Mouse (Mus musculus): ENCODE results near the gene Ube2c. TPM values are rescaled to one million over a fixed set of nuclear protein-coding genes. Genes with fewer than 3 reads are reported as not detected.
"Not testable (repeated sequence)": the region's sequence is repeated elsewhere in the genome, so short reads cannot be mapped to it uniquely, and the experiment has no call there.

Gene Ube2c
- polyA plus RNA-seq, 1 experiment from 2014 or later = 507 TPM

DNA sequence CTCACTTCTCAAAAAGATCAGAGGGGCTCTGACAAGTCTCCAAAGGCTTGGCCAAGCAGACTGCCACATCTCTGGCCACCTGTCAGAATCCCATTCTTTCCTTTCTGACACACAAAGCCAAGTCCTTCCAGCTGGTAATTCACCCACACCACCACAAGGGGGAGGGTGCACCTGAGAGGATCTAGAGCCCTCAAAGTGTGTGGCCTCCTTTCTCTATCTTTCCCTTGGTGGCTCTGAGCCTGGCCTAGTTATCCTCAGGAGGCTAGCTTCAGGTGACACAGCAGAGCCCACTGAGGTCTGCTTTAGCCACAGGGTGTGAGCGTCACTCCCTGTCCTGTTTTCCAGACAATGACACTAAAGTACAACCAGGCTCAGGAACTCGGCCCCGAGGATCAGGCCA lies 23.5 kb downstream of the Ube2c start:
- Histone ChIP-seq H3K36me3 (ENCODE audit: poor library complexity, severe bottlenecking) (peaks cover 77% of the 10 kb centered on the region), H3K9ac (no peak overlapping the region; the same call in 1 of the 2 replicates), H3K9me3 (replicated peaks) (no peaks in the 10 kb centered on the region), H3K27me3 (no peaks in the 10 kb centered on the region), H3K4me3 (no peak overlapping the region), H3K27ac (no peak overlapping the region), H3K4me1 (no peaks in the 10 kb centered on the region; the same call in 1 of the 2 replicates), H3K4me2 (no peak overlapping the region)
- no peak for ATAC-seq
- 84% methylated on average over 3 of the region's 3 CpGs for WGBS

DNA sequence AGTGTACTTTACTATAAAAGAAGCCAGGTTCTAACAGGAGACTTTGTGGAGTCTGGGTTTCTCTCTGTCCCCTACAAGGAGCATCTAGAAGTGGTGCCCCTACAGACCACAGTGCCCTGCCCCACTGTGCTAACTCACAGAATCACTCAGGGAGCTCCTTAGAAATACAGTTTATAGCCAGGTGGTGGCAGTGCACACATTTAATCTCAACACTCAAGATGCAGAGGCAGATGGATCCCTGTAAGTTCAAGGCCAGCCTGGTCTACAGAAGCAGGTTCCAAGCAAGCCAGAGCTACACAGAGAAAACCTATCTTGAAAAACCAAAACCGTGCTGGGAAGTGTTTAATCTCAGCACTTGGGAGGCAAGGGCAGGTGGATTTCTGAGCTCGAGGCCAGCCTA lies 24.1 kb downstream of the Ube2c start:
- Histone ChIP-seq H3K27me3 (no peaks in the 10 kb centered on the region), H3K4me2 (no peak overlapping the region), H3K27ac (no peak overlapping the region), H3K9ac (no peak overlapping the region), H3K9me3 (replicated peaks) (no peaks in the 10 kb centered on the region), H3K4me3 (no peak overlapping the region), H3K4me1 (no peaks in the 10 kb centered on the region; the same call in 1 of the 2 replicates), H3K36me3 (ENCODE audit: poor library complexity, severe bottlenecking) (peaks cover 77% of the 10 kb centered on the region)
- WGBS = 94% methylated on average over 2 of the region's 2 CpGs
- ATAC-seq = no peak

DNA sequence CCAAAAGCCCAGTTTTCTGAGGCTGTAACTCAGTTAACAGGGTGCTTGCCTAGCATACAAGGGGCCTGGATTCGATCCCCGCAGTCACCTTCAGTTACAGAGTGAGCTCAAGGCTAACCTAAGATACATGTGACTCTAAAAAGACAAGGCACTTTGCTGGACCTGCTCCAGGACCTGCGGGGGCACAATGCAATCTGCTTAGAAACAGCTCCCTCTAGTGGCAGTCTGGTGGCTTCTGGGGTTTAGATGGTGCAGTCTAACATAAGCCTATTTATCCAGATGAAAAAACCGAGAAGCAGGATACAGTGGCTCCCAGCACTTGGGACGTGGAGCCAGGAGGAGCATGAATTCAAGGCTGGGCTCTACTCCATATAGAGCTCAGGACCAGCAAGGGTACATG lies 24.6 kb downstream of the Ube2c start:
- 29% methylated on average over 5 of the region's 5 CpGs for WGBS
- peak; percentile 61; the same call in 1 of the 2 replicates for ATAC-seq
- H3K36me3 ChIP-seq (ENCODE audit: poor library complexity, severe bottlenecking) = peaks cover 79% of the 10 kb centered on the region
- no peaks in the 10 kb centered on the region for H3K9me3 ChIP-seq (replicated peaks)
- H3K4me2 ChIP-seq = no peak overlapping the region
- no peak overlapping the region for H3K27ac ChIP-seq
- no peak overlapping the region for H3K9ac ChIP-seq
- no peak overlapping the region for H3K4me3 ChIP-seq
- no peaks in the 10 kb centered on the region; the same call in 1 of the 2 replicates for H3K4me1 ChIP-seq
- H3K27me3 ChIP-seq = no peaks in the 10 kb centered on the region

DNA sequence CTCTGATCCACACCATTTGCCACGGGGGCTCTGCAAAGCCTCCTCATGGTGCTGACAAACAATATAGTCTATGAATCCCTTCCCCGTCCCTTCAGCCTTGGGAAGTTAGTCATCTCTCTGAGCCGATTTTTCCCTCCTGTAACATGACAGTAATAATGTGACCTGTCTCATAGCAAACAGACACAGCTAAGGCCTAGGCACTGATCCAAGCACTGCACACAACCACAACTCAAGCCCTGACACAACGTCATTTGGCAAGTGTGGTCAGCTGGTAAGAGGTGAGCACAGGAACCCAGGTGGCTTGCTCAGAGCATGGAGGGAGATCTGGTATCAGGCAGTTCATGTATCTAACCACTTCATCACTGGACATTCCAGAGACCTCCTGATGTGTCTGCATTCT lies 26.2 kb downstream of the Ube2c start:
- Histone ChIP-seq H3K4me2 (no peak overlapping the region), H3K4me1 (no peaks in the 10 kb centered on the region; the same call in 1 of the 2 replicates), H3K27me3 (no peaks in the 10 kb centered on the region), H3K9ac (no peak overlapping the region), H3K9me3 (replicated peaks) (no peaks in the 10 kb centered on the region), H3K4me3 (no peak overlapping the region), H3K27ac (no peak overlapping the region), H3K36me3 (ENCODE audit: poor library complexity, severe bottlenecking) (peaks cover 90% of the 10 kb centered on the region)
- WGBS = 85% methylated on average over 4 of the region's 4 CpGs
- no peak for ATAC-seq

DNA sequence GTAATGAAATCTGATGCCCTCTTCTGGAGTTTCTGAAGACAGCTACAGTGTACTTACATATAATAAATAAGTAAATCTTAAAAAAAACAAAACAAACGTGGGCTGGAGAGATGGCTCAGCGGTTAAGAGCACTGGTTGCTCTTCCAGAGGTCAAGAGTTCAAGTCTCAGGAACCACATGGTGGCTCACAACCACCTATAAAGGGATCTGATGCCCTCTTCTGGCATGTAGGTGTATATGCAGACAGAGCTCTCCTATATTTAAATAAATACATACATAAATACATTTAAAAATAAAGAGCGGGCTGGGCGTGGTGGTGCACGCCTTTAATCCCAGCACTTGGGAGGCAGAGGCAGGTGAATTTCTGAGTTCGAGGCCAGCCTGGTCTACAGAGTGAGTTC lies 28.9 kb downstream of the Ube2c start:
- not testable (repeated sequence) for H3K27ac ChIP-seq; ATAC-seq; H3K4me3 ChIP-seq; H3K27me3 ChIP-seq; H3K9me3 ChIP-seq (replicated peaks); H3K4me2 ChIP-seq; H3K9ac ChIP-seq
- Histone ChIP-seq H3K36me3 (ENCODE audit: poor library complexity, severe bottlenecking) (peaks cover 70% of the 10 kb centered on the region), H3K4me1 (peaks cover 11% of the 10 kb centered on the region)
- 86% methylated on average over 6 of the region's 6 CpGs for WGBS

DNA sequence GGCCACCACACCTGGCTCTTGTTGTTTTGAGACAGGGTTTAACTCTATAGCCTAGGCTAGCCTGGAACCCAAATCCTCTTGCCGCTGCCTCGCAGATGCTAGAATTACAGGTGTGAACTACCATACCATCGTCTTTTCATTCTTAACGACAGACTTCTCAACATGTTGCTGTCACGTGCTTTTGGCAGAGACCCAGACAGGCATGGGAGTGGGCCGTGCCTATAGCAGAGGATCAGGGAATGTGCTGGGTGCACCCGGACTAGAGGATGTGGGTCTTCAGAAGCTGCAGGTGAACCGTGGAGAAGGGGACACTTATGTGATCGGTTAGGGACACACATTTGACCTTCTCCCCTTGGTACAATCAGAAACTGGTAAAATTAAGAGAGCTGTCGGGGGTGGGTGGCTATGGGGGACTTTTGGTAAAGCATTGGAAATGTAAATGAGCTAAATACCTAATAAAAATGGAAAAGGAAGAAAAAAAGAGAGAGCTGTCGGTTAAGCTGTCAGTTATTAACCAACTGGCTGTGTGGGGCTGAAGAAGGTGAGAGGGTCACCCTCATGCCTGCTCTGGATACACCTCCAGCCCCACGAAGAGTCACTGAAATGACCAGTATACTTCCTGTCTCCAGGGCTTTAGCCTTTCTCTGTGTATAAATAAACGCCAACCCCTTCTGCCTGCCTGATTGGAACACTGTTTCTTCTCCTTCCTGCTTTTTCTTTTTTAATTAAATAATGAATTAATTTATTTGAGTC lies 30.7 kb downstream of the Ube2c start:
- no peaks in the 10 kb centered on the region for H3K9me3 ChIP-seq (replicated peaks)
- H3K36me3 ChIP-seq (ENCODE audit: poor library complexity, severe bottlenecking) = peaks cover 59% of the 10 kb centered on the region
- H3K4me2 ChIP-seq = no peak overlapping the region
- no peak overlapping the region for H3K9ac ChIP-seq
- no peak overlapping the region for H3K27ac ChIP-seq
- H3K4me1 ChIP-seq = peaks cover 20% of the 10 kb centered on the region
- no peaks in the 10 kb centered on the region for H3K27me3 ChIP-seq
- no peak overlapping the region for H3K4me3 ChIP-seq
- 92% methylated on average over 13 of the region's 13 CpGs for WGBS
- no peak for ATAC-seq

DNA sequence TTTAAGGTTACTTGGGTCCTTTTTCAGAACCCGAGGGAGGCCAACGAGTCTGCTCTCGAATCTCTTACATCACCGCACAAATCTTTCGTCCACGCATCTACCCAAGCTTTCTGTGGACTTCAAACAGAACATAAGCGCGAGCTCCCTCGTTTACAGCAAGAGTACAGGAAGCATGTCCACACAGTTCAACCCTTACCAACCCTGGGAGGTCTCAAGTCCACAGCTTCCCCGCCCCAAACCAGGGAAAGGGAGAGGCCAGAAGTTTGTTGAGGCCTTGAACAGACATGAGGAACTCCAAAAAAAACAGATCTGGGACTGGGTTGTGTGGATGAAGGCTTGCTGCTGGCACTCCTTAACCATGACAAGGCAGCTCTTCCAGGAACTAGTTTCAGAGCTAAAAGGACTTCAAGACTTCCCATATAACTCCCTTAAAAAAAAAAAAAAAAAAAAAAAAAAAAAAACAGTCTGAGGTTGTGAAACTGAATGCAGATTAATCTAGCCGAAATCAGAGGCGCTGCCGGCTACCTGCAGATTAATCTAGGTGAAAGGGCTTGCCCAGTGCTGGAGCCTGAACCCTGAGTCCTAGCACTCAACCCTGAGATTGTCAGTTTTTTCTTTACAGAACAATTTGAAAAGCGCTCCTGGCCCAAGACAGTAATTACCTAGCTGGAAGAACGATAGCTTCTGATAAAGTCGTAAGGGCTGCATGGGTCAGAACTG lies 33.7 kb downstream of the Ube2c start:
- peak overlapping the region; percentile 81 for H3K9ac ChIP-seq
- peak overlapping the region; percentile 82 for H3K4me3 ChIP-seq
- no peak overlapping the region for H3K27ac ChIP-seq
- peaks cover 33% of the 10 kb centered on the region for H3K4me1 ChIP-seq
- no peaks in the 10 kb centered on the region for H3K27me3 ChIP-seq
- 95% methylated on average over 16 of the region's 16 CpGs for WGBS
- H3K36me3 ChIP-seq (ENCODE audit: poor library complexity, severe bottlenecking) = peaks cover 32% of the 10 kb centered on the region
- no peaks in the 10 kb centered on the region for H3K9me3 ChIP-seq (replicated peaks)
- no peak for ATAC-seq
- H3K4me2 ChIP-seq = peak overlapping the region; percentile 74

DNA sequence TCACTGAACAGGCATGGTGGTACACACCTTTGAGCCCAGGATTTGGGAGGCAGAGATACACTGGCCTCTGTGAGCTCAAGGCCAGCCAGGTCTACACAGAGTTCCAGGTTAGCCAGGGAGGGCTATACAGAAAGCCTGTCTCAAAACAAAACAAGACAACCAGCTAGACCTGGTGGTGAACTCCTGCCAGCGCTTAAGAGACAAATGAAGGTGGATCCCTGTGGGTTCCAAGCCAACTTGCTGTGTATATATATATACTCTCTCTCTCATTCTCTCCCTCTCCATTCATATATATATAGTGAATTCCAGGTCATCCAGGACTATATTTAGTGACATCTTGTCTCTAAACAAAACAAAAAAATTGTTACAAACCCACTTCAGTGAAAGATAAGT lies 34.2 kb downstream of the Ube2c start:
- peak overlapping the region; percentile 74 for H3K4me2 ChIP-seq
- no peaks in the 10 kb centered on the region for H3K27me3 ChIP-seq
- 67% methylated on average over 1 of the region's 1 CpGs for WGBS
- peak overlapping the region; percentile 81 for H3K9ac ChIP-seq
- no peak for ATAC-seq
- H3K4me3 ChIP-seq = peak overlapping the region; percentile 82
- H3K4me1 ChIP-seq = peaks cover 33% of the 10 kb centered on the region
- no peak overlapping the region for H3K27ac ChIP-seq
- H3K36me3 ChIP-seq (ENCODE audit: poor library complexity, severe bottlenecking) = peaks cover 33% of the 10 kb centered on the region
- no peaks in the 10 kb centered on the region for H3K9me3 ChIP-seq (replicated peaks)

DNA sequence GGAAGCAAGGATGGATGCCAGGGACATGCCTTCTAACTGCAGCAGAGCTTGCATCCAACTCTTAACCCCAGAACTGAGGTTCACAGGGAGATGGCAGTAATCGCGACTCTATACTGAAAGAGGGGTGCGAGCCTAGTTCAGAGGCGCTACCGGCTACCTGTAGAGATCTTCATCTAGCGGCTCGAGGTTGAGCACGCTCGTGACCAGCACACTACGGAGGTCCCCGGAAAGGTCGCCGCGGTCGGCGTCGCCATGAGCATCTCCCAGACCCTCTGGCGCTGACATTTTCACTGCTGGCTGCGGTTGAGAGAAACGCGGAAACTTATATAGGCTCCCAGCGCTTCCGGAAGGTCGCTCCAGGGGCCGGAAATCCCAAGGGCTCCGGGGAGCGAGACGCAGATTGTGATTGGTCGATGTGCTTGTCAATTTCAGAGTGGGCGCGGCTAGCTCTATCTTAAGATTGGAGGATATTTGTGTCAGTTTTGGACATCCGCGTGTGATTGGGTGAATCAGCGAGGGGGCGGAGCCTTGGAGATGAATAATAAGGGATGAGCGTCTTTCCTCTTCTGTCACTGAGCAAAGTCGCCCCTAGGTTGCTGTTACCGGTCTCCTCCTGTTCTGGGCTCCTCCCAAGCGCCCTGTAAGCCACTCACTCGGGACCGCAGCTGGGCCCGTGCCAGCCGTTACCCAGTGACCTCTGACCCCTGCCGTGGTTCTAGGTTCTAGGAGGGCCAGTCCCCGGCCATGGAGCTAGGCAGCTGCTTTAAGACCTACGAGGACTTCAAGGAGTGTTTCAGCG lies 35.0 kb downstream of the Ube2c start, which contains the start of the genes Acot8 and Zswim3:
Gene Acot8 (minus strand): TSS at position 350 of the 799 bp plus-strand sequence.
Gene Zswim3 (plus strand): TSS at position 566 of the 799 bp plus-strand sequence.
- Histone ChIP-seq H3K4me3 (peak within 1 kb of the TSS; percentile 82), H3K27me3 (no peaks in the 10 kb centered on the region), H3K9ac (peak within 1 kb of the TSS; percentile 85), H3K4me2 (peak within 1 kb of the TSS; percentile 84), H3K4me1 (peaks cover 33% of the 10 kb centered on the region), H3K36me3 (ENCODE audit: poor library complexity, severe bottlenecking) (peaks cover 31% of the 10 kb centered on the region), H3K9me3 (replicated peaks) (no peaks in the 10 kb centered on the region), H3K27ac (peak within 1 kb of the TSS; percentile 72)
- 0% methylated on average over 47 of the region's 47 CpGs for WGBS
- peak; percentile 97 for ATAC-seq

DNA sequence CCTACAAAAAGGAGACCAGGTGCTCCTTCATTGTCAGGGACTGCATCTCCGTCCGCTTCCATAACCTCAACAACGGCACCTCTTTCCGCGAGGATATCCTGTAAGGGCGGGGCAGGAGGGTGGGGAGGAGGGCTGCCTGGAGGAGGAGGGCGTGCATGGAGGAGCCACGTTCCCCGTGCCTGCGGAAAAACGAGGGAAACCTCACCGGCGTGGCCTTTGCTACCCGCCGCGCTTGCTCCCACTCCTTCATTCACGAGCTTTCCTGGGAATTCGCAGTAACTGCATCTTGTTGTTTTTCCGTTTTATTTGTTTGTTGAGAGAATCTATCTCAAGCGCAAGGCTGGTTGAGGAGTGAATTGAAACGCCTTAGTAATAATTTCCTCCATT lies 35.6 kb downstream of the Ube2c start:
- H3K4me1 ChIP-seq = peaks cover 33% of the 10 kb centered on the region
- ATAC-seq = peak; percentile 46; the same call in 1 of the 2 replicates
- H3K36me3 ChIP-seq (ENCODE audit: poor library complexity, severe bottlenecking) = peaks cover 25% of the 10 kb centered on the region
- WGBS = 2% methylated on average over 21 of the region's 21 CpGs
- peak overlapping the region; percentile 85 for H3K9ac ChIP-seq
- H3K27me3 ChIP-seq = no peaks in the 10 kb centered on the region
- peak overlapping the region; percentile 82 for H3K4me3 ChIP-seq
- no peaks in the 10 kb centered on the region for H3K9me3 ChIP-seq (replicated peaks)
- peak overlapping the region; percentile 72 for H3K27ac ChIP-seq
- H3K4me2 ChIP-seq = peak overlapping the region; percentile 84

DNA sequence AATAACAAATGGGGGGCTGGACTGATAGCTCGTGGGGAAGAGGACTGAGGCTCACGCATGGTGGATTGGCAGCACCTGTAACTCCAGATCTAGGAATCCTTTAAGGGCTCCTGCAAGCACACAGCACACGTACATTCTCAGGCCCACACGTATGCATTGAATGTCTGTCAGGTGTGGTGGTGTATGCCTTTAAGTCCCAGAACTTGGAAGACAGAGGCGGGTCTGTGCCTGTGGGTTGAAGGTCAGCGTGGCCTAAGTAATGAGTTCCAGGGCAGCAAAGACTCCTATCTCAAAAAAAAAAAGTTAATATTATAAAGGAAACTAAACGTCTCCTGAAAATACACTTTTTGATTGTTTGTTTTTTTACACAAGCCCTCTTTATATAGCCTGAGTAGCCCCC lies 36.9 kb downstream of the Ube2c start:
- H3K4me2 ChIP-seq = no peak overlapping the region
- H3K4me3 ChIP-seq = no peak overlapping the region
- H3K4me1 ChIP-seq = peaks cover 33% of the 10 kb centered on the region
- no peaks in the 10 kb centered on the region for H3K27me3 ChIP-seq
- no peak overlapping the region for H3K27ac ChIP-seq
- H3K36me3 ChIP-seq (ENCODE audit: poor library complexity, severe bottlenecking) = peaks cover 12% of the 10 kb centered on the region
- no peak overlapping the region for H3K9ac ChIP-seq
- no peaks in the 10 kb centered on the region for H3K9me3 ChIP-seq (replicated peaks)
- WGBS = 89% methylated on average over 7 of the region's 7 CpGs
- ATAC-seq = no peak

DNA sequence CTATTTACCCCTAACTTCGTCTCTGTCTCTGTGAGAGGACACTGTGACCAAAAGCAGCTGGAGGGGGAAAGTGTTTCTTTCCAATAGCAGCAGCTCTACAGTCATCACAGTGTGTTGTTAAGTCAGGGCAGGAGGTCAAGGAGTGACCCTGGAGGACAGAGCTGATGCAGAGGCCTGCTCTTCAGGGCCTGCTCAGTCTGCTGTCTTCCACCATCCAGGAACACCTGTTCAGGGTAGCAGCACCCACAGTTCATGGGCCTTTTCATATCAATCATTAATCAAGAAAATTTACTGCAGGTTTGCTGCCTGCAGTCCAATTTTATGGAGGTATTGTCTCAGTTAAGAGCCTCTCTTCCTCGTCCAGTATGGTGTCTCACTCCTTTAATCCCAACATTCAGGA lies 43.9 kb downstream of the Ube2c start:
- Histone ChIP-seq H3K4me3 (no peak overlapping the region), H3K4me1 (no peaks in the 10 kb centered on the region), H3K9me3 (replicated peaks) (no peaks in the 10 kb centered on the region), H3K36me3 (ENCODE audit: poor library complexity, severe bottlenecking) (peaks cover 10% of the 10 kb centered on the region), H3K4me2 (no peak overlapping the region), H3K9ac (no peak overlapping the region), H3K27me3 (no peaks in the 10 kb centered on the region), H3K27ac (no peak overlapping the region)
- 70% methylated on average over 2 of the region's 2 CpGs for WGBS
- no peak for ATAC-seq

Data from forebrain, embryonic 13.5 days (tissue).